Mouse (Mus musculus): Measurements from ENCODE around the gene Cox7a2. TPM values are rescaled to one million over a fixed set of nuclear protein-coding genes. Genes with fewer than 3 reads are reported as not detected.

The Cox7a2 gene
- polyA plus RNA-seq (2016; fragmentation: Nextera tagmentation; extraction: Ambion mirVana) = 634 and 637 TPM in 2 replicates

DNA sequence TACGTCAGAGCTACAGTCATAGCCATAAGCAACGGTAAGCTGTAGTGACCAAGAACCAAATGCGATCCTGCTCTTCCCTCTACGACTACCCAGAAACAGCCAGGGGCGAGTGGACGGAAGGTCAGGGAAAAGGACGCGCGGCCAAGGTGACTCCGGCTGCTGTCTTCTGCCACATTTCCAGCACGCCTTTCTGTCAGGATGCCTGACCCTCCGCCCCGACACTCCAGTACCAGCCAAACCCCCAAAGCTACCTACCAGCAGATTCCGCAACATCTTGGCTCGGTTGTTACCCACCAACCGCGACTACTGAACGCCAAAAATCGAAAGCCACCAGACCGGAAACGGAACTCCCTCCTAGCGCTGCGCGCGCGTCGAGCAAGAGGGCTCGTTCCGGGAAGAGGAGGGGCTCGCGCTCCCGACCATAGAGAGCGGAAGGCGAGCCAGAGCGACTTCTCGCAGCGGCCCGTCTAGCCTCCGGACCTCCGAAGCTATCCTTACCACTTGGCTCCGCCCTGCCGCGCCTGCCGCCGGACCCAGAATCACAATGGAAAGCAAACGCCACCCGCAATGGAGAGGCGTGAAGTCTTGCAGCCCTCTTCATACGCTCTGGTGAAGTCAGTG, at the start of gene Cox7a2:
Cox7a2 (minus strand) TSS at position 494 of the 621 bp plus-strand sequence.
- WGBS = under 1% methylated on average over 49 of the region's 49 CpGs
- Histone ChIP-seq H3K9ac (replicated peaks) (peak within 1 kb of the TSS; percentile 78), H3K27ac (replicated peaks) (peak within 1 kb of the TSS; percentile 88), H3K4me2 (replicated peaks) (peak within 1 kb of the TSS; percentile 69), H3K4me1 (peaks cover 7% of the 10 kb centered on the region), H3K36me3 (peaks cover 21% of the 10 kb centered on the region), H3K9me3 (no peaks in the 10 kb centered on the region), H3K27me3 (no peaks in the 10 kb centered on the region), H3K4me3 (peak within 1 kb of the TSS; percentile 85)
- ATAC-seq (ENCODE audit: low FRiP score, low read depth) = peak; percentile 100

DNA sequence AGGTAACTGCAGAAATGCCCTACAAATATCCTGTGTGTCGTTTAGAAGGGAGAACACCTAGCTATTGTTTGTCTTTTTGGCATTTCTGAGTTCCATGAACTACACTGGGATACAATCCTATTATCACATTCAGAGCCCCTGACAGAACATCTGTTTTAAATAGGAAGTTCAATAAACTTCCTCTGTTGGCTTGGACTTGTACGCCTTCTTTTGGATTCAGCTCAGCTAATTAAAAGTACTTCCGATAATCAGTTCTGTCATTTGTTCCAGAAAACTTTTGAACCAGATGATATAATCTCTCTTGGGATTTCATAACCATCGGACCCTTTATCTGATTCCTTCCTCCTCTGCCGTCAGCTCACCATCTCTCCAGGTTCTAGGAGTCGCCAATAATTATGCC, 49.7 kb upstream of the Cox7a2 start:
- H3K36me3 ChIP-seq = no peaks in the 10 kb centered on the region
- H3K9ac ChIP-seq (replicated peaks) = no peak overlapping the region
- no peak overlapping the region for H3K4me2 ChIP-seq (replicated peaks)
- ATAC-seq (ENCODE audit: low FRiP score, low read depth) = no peak
- H3K4me3 ChIP-seq = no peak overlapping the region
- H3K27ac ChIP-seq (replicated peaks) = no peak overlapping the region
- WGBS = 82% methylated on average over 6 of the region's 6 CpGs
- no peaks in the 10 kb centered on the region for H3K9me3 ChIP-seq
- H3K27me3 ChIP-seq = no peaks in the 10 kb centered on the region
- 0 out of 2 replicates have a peak, but pooled peaks cover 3% of the 10 kb centered on the region for H3K4me1 ChIP-seq

DNA sequence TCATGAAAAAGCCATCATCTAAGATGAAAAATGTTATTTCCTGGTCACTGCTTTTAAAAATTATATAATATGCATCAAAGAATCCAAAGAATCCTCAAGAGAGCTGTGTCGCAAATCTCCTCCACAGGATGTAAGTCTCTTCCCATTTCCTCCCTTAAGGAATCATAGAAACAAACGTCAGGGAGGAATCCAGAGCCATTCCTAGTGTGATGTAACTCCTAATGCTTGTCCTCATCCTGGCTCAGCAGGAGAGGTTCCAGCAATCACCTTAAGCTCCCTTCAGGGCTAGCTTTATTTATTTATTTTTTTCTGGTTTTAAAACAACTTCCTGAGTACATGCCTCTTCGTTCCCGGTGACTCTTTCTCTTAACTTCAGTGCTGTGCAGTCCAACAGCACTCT, 47.5 kb upstream of the Cox7a2 start:
- Histone ChIP-seq H3K4me2 (replicated peaks) (no peak overlapping the region), H3K27ac (replicated peaks) (no peak overlapping the region), H3K4me3 (no peak overlapping the region), H3K27me3 (no peaks in the 10 kb centered on the region), H3K36me3 (no peaks in the 10 kb centered on the region), H3K9me3 (no peaks in the 10 kb centered on the region), H3K4me1 (0 out of 2 replicates have a peak, but pooled peaks cover 3% of the 10 kb centered on the region), H3K9ac (replicated peaks) (no peak overlapping the region)
- 59% methylated on average over 4 of the region's 4 CpGs for WGBS
- no peak for ATAC-seq (ENCODE audit: low FRiP score, low read depth)

GRCm38 (mm10) chr9:79806317-79807075, 46.8 kb upstream of the Cox7a2 start:
- no peak overlapping the region for H3K27ac ChIP-seq (replicated peaks)
- no peaks in the 10 kb centered on the region for H3K9me3 ChIP-seq
- 49% methylated on average over 12 of the region's 12 CpGs for WGBS
- H3K9ac ChIP-seq (replicated peaks) = no peak overlapping the region
- no peak overlapping the region for H3K4me3 ChIP-seq
- no peaks in the 10 kb centered on the region for H3K27me3 ChIP-seq
- no peak overlapping the region for H3K4me2 ChIP-seq (replicated peaks)
- H3K36me3 ChIP-seq = no peaks in the 10 kb centered on the region
- 0 out of 2 replicates have a peak, but pooled peaks cover 3% of the 10 kb centered on the region for H3K4me1 ChIP-seq
- peak; percentile 54; the same call in 1 of the 2 replicates for ATAC-seq (ENCODE audit: low FRiP score, low read depth)

GRCm38 (mm10) chr9:79805426-79805825, 45.7 kb upstream of the Cox7a2 start:
- Histone ChIP-seq H3K4me2 (replicated peaks) (no peak overlapping the region), H3K9me3 (no peaks in the 10 kb centered on the region), H3K4me3 (no peak overlapping the region), H3K4me1 (0 out of 2 replicates have a peak, but pooled peaks cover 3% of the 10 kb centered on the region), H3K36me3 (no peaks in the 10 kb centered on the region), H3K9ac (replicated peaks) (no peak overlapping the region), H3K27me3 (no peaks in the 10 kb centered on the region), H3K27ac (replicated peaks) (no peak overlapping the region)
- no peak for ATAC-seq (ENCODE audit: low FRiP score, low read depth)
- 88% methylated on average over 10 of the region's 10 CpGs for WGBS

- WGBS = 70% methylated on average over 7 of the region's 7 CpGs
- no peaks in the 10 kb centered on the region for H3K27me3 ChIP-seq
- ATAC-seq (ENCODE audit: low FRiP score, low read depth) = no peak
- H3K36me3 ChIP-seq = no peaks in the 10 kb centered on the region
- no peak overlapping the region for H3K9ac ChIP-seq (replicated peaks)
- no peak overlapping the region for H3K27ac ChIP-seq (replicated peaks)
- H3K9me3 ChIP-seq = no peaks in the 10 kb centered on the region
- no peak overlapping the region for H3K4me3 ChIP-seq
- peaks cover 9% of the 10 kb centered on the region for H3K4me1 ChIP-seq
- H3K4me2 ChIP-seq (replicated peaks) = no peak overlapping the region
Observed at GRCm38 (mm10) chr9:79796461-79797135, 36.9 kb upstream of the Cox7a2 start.

GRCm38 (mm10) chr9:79795076-79795475, 35.4 kb upstream of the Cox7a2 start:
- H3K4me2 ChIP-seq (replicated peaks) = no peak overlapping the region
- H3K9ac ChIP-seq (replicated peaks) = no peak overlapping the region
- WGBS = 81% methylated on average over 1 of the region's 1 CpGs
- H3K36me3 ChIP-seq = no peaks in the 10 kb centered on the region
- no peaks in the 10 kb centered on the region for H3K27me3 ChIP-seq
- H3K27ac ChIP-seq (replicated peaks) = no peak overlapping the region
- no peaks in the 10 kb centered on the region for H3K9me3 ChIP-seq
- ATAC-seq (ENCODE audit: low FRiP score, low read depth) = no peak
- peaks cover 11% of the 10 kb centered on the region for H3K4me1 ChIP-seq
- H3K4me3 ChIP-seq = no peak overlapping the region

DNA sequence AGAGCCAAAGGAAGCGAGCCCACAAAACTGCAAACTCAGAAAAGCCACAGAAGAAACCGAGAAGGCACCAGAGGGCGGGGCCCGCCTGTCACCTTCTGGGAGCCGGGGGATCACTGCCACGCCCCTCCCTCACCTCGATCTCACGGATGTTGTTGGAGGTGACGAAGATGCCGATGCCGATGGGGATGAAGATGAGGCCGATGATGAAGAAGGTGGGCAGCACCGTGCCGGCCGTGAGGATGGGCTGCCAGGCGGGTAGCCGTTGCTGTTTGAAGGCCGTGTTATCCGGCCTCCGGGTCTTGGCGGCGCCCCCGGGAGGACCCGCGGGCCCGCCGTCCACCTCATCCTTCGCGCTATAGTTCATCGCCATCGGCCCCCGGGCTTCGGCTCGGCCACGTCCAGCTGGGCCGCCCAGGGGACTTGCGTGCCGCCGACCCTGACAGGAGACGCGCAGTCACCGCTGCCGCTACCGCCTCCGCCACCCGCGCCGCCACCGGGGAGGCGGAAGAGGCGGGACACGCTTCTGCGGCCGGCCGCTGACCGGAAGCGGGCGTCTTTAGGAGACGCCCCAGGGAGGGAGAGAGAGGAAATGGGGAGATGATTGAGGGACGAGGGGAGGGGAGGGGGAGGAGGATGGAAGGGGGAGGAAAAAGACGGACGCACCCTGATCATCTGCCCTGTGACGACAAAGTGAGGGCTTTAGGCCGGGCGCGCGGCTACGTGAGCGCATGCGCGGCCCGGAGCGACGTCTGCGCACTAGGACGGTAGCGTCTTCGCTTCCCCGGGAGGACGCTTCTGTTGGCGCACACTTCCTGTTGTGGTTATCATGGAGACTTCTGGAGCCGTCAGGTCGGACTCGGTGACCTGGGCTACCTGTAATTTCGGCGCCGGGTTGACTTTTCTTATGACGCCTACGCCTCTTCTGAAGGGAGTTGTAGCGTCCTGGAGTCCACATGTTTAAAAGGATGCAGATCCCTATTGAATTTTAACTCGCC, 33.5 kb upstream of the Cox7a2 start, which contains the start of gene Tmem30a:
Tmem30a (minus strand) TSS at position 667 of the 995 bp plus-strand sequence.
- no peaks in the 10 kb centered on the region for H3K36me3 ChIP-seq
- H3K9me3 ChIP-seq = no peaks in the 10 kb centered on the region
- H3K27me3 ChIP-seq = no peaks in the 10 kb centered on the region
- peak; percentile 99 for ATAC-seq (ENCODE audit: low FRiP score, low read depth)
- under 1% methylated on average over 87 of the region's 91 CpGs for WGBS
- peaks cover 16% of the 10 kb centered on the region for H3K4me1 ChIP-seq
- peak within 1 kb of the TSS; percentile 82 for H3K4me2 ChIP-seq (replicated peaks)
- H3K27ac ChIP-seq (replicated peaks) = peak within 1 kb of the TSS; percentile 88
- H3K9ac ChIP-seq (replicated peaks) = peak within 1 kb of the TSS; percentile 89
- peak within 1 kb of the TSS; percentile 95 for H3K4me3 ChIP-seq

- no peak overlapping the region for H3K9ac ChIP-seq (replicated peaks)
- H3K4me3 ChIP-seq = no peak overlapping the region
- H3K27ac ChIP-seq (replicated peaks) = no peak overlapping the region
- H3K27me3 ChIP-seq = no peaks in the 10 kb centered on the region
- H3K4me1 ChIP-seq = peaks cover 19% of the 10 kb centered on the region
- 71% methylated on average over 2 of the region's 2 CpGs for WGBS
- H3K36me3 ChIP-seq = no peaks in the 10 kb centered on the region
- ATAC-seq (ENCODE audit: low FRiP score, low read depth) = no peak
- H3K9me3 ChIP-seq = no peaks in the 10 kb centered on the region
- no peak overlapping the region for H3K4me2 ChIP-seq (replicated peaks)
Observed at GRCm38 (mm10) chr9:79785794-79786085, 26.1 kb upstream of the Cox7a2 start.

GRCm38 (mm10) chr9:79784934-79785793, 25.5 kb upstream of the Cox7a2 start:
- whole genome bisulfite sequencing = 91% methylated on average over 2 of the region's 2 CpGs
- no peak for ATAC-seq (ENCODE audit: low FRiP score, low read depth)

More at GRCm38 (mm10) chr9:79784934-79785793, 25.5 kb upstream of the Cox7a2 start:
- H3K27ac ChIP-seq (replicated peaks) = no peak overlapping the region
- peaks cover 19% of the 10 kb centered on the region for H3K4me1 ChIP-seq
- H3K36me3 ChIP-seq = no peaks in the 10 kb centered on the region
- H3K9ac ChIP-seq (replicated peaks) = no peak overlapping the region
- no peaks in the 10 kb centered on the region for H3K9me3 ChIP-seq
- H3K4me3 ChIP-seq = no peak overlapping the region
- no peaks in the 10 kb centered on the region for H3K27me3 ChIP-seq
- H3K4me2 ChIP-seq (replicated peaks) = no peak overlapping the region

Data from midbrain, embryonic 12.5 days (tissue).